Mouse (Mus musculus) neutrophil, adult 5-6 weeks (primary cell): ENCODE results near the gene Synpo2. TPM values are rescaled to one million over a fixed set of nuclear protein-coding genes. Genes with fewer than 3 reads are reported as not detected.

Experiments
- ATAC-seq: fragments of 151-379, 151-347 bp; 2 replicates; pipeline ENCODE4 v1.8.0; 2017; ENCODE audit warnings: mild to moderate bottlenecking, moderate TSS enrichment; ENCODE audit not compliant: insufficient number of reproducible peaks, poor library complexity, low FRiP score, severe bottlenecking; ENCODE audit errors: extremely low read depth
- total RNA-seq: library from RNA; stranded (forward); fragments of 200-1000 nt; gene quantifications from 2 replicates; pipeline ENCODE4 v1.2.3, GENCODE M21; 2017

Gene Synpo2
- total RNA-seq, 1 experiment from 2014 or later: not detected

DNA sequence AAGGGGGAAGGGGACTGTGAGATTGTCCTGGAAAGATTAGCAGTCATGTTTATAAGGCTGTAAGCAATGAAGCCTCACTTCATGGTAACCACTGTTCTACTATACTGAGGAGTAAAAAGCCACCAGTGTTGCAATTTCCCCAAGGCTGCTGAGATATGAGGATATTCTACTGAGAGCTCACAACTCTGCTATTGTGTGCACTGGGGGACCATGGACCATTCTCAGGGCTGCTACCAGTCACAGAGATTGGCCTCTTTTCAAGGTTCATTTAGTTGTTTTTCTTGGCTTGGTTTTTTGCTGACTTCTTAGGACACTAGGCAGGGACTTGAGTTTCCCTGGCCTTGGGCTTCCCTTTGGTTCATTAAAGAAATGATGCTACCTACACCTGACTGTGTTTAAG lies 162.6 kb downstream of the Synpo2 start:
- ATAC-seq: no peak

- ATAC-seq: no peak
Observed at GRCm38 (mm10) chr3:123072472-123072871, 163.5 kb downstream of the Synpo2 start.

DNA sequence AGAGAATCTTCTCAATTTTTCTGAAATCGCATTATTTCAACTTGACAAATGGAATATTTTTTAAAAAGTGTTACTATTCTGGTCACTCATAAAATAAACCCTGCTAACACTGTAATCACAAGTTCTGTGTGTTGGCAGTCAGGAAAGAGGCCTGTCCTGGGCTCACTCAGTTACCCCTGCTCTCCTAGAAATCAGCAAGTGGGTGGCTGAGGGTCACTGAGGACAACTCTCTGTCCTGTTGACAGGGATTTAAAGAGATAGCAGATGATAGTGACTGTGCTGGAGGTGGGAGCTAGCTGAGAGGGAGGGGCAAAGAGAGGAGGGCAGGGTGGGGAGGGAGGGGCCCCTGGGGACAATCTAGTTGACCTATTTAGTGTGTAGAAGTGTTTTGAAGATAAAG lies 165.0 kb downstream of the Synpo2 start:
- no peak for ATAC-seq

DNA sequence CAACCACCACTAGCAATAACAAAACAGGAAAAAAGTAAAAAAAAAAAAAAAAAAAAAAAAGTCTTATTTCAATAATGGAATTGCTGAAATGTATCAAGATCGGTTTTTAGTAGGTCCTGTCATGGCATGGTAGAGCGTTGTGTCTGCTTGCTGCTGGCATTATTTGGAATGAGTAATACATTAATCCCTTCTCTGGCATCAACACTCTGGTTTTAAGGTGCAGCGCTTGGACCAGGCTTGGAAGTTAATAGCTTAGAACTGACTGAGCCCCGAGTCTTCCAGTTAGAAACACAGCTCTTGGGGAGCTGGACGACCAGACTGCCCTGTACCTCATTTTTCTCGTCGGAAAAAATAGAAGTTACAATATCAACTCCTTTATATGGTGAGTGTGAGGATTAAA lies 169.1 kb downstream of the Synpo2 start:
- no peak for ATAC-seq

DNA sequence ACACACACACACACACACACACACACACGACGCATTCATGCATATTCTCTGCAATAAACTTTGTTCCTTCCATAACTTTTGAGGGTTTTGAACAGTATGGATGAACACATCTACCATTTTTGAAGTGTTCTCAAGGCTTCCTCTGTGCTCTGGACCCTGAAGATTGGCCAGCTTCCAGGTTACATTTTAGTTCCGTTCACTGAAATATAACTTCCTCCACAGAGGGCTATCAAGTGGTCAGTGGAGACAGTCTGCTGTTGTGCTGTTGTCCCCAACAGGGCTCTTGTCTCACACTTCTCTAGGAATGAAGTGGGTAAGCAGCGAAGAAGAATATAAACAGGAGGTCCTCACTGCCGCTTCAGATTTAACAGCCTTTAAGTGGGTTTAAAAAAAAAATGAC lies 170.5 kb downstream of the Synpo2 start:
- ATAC-seq: no peak

DNA sequence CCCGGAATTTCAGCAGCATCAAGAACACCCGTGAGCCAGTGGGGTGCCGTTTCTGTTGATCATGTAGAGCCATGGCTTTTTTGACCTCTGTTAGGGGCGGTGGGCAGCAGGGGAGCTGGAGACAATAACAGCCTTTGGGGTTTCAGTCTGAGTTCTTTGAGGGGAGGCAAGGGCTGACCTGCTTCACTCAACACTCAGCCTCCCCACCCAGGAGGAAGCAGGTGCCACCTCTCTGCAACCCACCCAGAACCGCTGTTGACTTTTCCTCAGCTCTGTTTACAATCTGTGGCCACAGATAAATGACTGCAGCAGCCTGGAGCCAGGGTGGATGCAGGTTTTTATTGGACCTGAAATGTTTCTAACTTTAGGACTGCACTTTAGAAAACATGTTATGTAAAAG lies 171.8 kb downstream of the Synpo2 start:
- ATAC-seq: no peak

DNA sequence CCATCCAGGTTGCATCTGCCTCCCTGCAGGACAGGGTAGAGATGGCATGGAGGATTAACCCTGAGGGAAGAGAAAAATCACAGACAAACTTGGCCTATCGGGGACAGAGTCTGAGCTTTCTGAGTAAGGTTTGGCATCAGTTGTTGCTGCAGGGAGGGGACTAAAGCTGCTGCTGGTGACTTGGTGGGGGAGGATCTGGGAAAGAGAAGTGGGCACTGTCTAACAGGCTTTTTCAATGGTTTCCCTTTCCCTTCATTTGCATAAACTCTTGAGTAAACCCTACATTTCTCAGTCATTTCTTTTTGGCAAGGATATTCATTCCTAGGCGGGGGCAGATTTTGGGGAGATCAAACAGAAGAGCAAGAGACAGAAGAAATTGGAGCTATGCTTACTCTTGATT lies 174.0 kb downstream of the Synpo2 start:
- no peak for ATAC-seq

GRCm38 (mm10) chr3:123058832-123059231 lies 177.1 kb downstream of the Synpo2 start:
- no peak for ATAC-seq

- ATAC-seq: no peak
Observed at GRCm38 (mm10) chr3:123054178-123054577, 181.8 kb downstream of the Synpo2 start.

DNA sequence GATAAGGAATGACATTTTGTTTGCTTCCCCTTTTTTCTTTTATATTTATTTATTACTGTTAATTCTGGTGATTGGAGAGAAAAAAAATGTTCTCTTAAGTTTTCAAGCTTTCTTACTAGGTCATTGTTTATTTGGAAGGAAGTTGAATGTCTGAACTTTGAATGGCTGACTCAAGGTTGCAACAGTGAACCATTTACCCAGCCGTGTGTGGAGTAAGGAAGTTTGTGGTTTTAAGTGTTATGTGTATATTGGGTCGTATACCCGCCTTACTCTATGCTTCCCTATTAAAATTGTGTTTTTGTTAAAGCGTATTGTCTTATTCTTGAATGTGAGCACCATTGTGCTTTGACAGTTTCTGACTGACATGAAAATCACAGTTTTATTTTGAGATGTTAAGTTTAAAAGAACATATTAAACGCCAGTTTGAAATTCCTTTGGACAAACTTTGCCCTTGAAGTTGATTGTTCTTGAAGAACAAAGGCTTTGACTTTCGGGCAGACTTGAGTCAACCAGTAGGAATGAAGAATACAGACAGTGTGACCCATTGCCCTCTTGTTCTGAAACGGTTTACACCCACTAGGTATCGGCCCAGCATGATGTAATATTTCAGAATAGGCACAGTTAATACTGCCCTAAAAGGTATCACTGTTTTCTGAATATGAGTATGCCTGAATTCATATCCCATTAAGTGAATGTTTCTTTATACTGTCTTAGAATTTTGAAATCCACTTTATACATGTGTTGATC lies 182.6 kb downstream of the Synpo2 start:
- ATAC-seq: 0 out of 2 replicates have a peak, but pooled peaks have one; percentile 23

GRCm38 (mm10) chr3:123042308-123042707 lies 193.6 kb downstream of the Synpo2 start:
- no peak for ATAC-seq

DNA sequence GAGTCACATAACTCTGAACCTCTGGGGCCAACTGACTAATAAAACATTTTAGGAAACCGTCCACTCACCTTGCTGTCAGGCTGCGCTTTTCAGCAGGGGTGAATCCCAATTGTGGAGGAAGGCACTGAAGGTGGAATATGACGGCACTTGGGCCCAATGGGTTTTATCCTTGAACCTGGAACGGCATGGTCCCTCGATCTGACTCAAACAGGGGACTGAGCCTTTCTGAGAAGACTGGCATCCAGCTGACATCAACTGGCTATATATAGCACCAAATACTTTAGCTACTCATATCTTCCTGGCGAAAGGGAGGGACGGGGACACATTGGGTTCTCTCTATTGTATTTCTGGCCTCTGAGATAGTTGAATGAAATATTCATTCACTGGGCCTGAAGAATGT lies 201.2 kb downstream of the Synpo2 start, which contains the start of gene Myoz2:
Gene Myoz2 (minus strand): TSS at position 264 of the 400 bp plus-strand sequence.
- no peak for ATAC-seq

DNA sequence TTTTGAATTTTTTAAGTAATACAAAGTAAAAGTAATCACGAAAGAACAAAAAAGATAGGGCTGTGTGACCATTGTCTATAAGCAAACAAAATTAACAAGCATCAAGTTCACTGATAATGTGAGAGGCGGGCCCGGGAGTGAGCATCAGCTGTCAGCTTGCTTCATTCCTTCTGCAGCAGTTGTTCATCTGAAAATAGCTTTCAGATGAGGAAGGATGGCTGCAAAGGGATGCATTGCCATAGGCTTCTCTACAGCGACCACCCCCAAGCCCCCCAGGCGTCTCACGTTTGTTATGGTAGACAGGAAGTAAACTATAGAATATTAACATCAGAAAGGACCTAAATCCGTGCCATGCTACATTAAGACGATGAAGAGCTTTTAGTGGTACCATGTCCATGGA lies 202.1 kb downstream of the Synpo2 start:
- ATAC-seq: no peak

Other genes with a start within 250 kb of the Synpo2 start
- not detected in 2 replicates for gene Myoz2, start 201.1 kb downstream of the Synpo2 start, total RNA-seq
- 3.7 and 8.7 TPM in 2 replicates for gene Sec24d, start 31.3 kb upstream of the Synpo2 start, total RNA-seq
- gene Mettl14, start 150.0 kb upstream of the Synpo2 start, total RNA-seq: 21.2 and 24.7 TPM in 2 replicates
- gene Prss12, start 210.8 kb upstream of the Synpo2 start, total RNA-seq: 4.2 and 5.2 TPM in 2 replicates